Comparison of ENCODE assay signal across 20 mouse cellular contexts in the genomic region with DNA sequence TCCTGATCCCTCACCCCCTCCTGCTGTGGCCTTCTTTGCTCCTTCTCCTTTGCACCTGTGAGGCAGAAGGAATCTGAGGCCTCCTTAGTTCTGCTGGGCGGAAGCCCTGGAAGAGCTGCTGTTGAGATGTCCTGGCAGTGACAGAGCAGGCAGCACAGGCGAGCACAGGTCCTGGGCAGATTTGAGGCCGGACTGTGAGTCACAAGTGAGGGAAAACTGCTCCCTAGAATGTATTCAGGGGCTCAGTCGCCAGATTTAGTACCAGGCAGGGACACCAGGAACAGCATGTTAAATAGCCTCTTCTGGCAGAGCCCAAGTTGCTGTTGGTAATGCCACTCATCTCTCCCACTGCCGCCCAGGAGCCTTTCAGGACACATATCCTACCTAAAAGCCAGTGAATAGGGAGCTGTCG. TPM values are rescaled to one million over a fixed set of nuclear protein-coding genes. Genes with fewer than 3 reads are reported as not detected.
DNase-seq lines count a peak whose midpoint lies in the region; ATAC-seq and TF ChIP-seq lines count a peak whose summit lies in the region.
"Had no signal": no experiment of that assay in that cellular context is flagged by ENCODE, and none has a peak within 500 bp of the region (broad histone marks: within the 10 kb centered on the region; RNA-seq: fewer than 3 reads in every experiment).

No protein-coding gene starts in this region.

- intact Hi-C loops in left cerebral cortex, adult 2 months (cut with DNase I) = loop anchor here (2.0 kb wide), 1 partner anchor 15 kb away; no protein-coding TSS in a partner anchor
- intact Hi-C loops in left cerebral cortex, postnatal 10 days (cut with DNase I) = loop anchor here (2.0 kb wide), 1 partner anchor 13 kb away; no protein-coding TSS in a partner anchor

- TF ChIP-seq POLR2A in cortical plate, adult 2 months (IDR thresholded peaks at IDR 0.05; ENCODE audit: extremely low read depth, insufficient read depth, low read length) = no peak

- 79% methylated on average over 6 of the region's 6 CpGs for WGBS in lung, postnatal 0 days

- H3K27me3 ChIP-seq in E14TG2a.4 (ENCODE audit: insufficient read depth, low read length) = peaks cover 5% of the 10 kb centered on the region; the same call in 1 of the 2 replicates
- no peaks in the 10 kb centered on the region for H3K27me3 ChIP-seq in lung, postnatal 0 days (replicated peaks; ENCODE audit: insufficient read depth, low read length)
- H3K27me3 ChIP-seq: embryonic facial prominence, embryonic 15.5 days; heart, embryonic 13.5 days; hindbrain, embryonic 12.5 days had no signal

- no peak overlapping the region for H3K4me2 ChIP-seq in lung, postnatal 0 days (replicated peaks; ENCODE audit: low read depth, low read length)
- H3K4me2 ChIP-seq: embryonic facial prominence, embryonic 15.5 days; heart, embryonic 13.5 days; hindbrain, embryonic 12.5 days had no signal

- no peak for DNase-seq in frontal cortex, postnatal 25 days (ENCODE audit: low spot score in 2 of 2)
- no peak for DNase-seq in left cerebral cortex, adult 2 months (ENCODE audit: extremely low spot score in 1 of 2, low spot score in 2 of 2)
- DNase-seq in left cerebral cortex, postnatal 10 days (ENCODE audit: extremely low spot score in 1 of 2, low spot score in 2 of 2) = no peak
- DNase-seq in lung, postnatal 0 days (ENCODE audit: low spot score) = no peak
- DNase-seq: adrenal gland, adult 2 months; adrenal gland, postnatal 25 days; cerebellum, adult 2 months; gastrocnemius, postnatal 10 days; heart, adult 18-20 months; heart, postnatal 4 days had no signal

- TF ChIP-seq CTCF in left cerebral cortex, adult 2 months (IDR thresholded peaks at IDR 0.05) = no peak
- TF ChIP-seq CTCF in E14TG2a.4 (conservative IDR thresholded peaks at IDR 0.05; ENCODE audit: low read length) = no peak
- TF ChIP-seq CTCF in cortical plate, adult 2 months (IDR thresholded peaks at IDR 0.05; ENCODE audit: extremely low read depth, insufficient read depth, low read length) = no peak
- TF ChIP-seq CTCF in lung, postnatal 0 days (IDR thresholded peaks at IDR 0.05) = no peak

- ATAC-seq in frontal cortex, adult (ENCODE audit: low TSS enrichment) = peak; percentile 53
- no peak for ATAC-seq in lung, postnatal 0 days
- ATAC-seq: forebrain, embryonic 14.5 days; hindbrain, embryonic 16.5 days had no signal

- no peak for TF ChIP-seq EP300 in lung, postnatal 0 days (IDR thresholded peaks at IDR 0.05)

- H3K4me1 ChIP-seq in E14TG2a.4 (replicated peaks; ENCODE audit: low read depth, low read length) = peaks cover 57% of the 10 kb centered on the region
- H3K4me1 ChIP-seq in cortical plate, adult 2 months (ENCODE audit: control insufficient read depth, insufficient read depth, low read length) = peaks cover 4% of the 10 kb centered on the region; the same call in 1 of the 2 replicates
- no peaks in the 10 kb centered on the region for H3K4me1 ChIP-seq in lung, postnatal 0 days (ENCODE audit: insufficient read depth, low read depth, low read length)

- H3K9ac ChIP-seq in lung, postnatal 0 days (replicated peaks; ENCODE audit: low read depth) = no peak overlapping the region
- H3K9ac ChIP-seq: embryonic facial prominence, embryonic 15.5 days; heart, embryonic 13.5 days; hindbrain, embryonic 12.5 days had no signal

- H3K27ac ChIP-seq in left cerebral cortex, adult 2 months = peak overlapping the region; percentile 83
- peak overlapping the region; percentile 38 for H3K27ac ChIP-seq in cortical plate, adult 2 months (ENCODE audit: insufficient read depth, low read length)
- H3K27ac ChIP-seq in lung, postnatal 0 days (ENCODE audit: low read length) = no peak overlapping the region
- H3K27ac ChIP-seq: forebrain, embryonic 10.5 days; heart, embryonic 13.5 days; hindbrain, embryonic 12.5 days had no signal

- H3K4me3 ChIP-seq in left cerebral cortex, adult 2 months = no peak overlapping the region
- H3K4me3 ChIP-seq in E14TG2a.4 (replicated peaks; ENCODE audit: low read length) = 0 out of 2 replicates have a peak overlapping the region, but pooled peaks have one; percentile 7
- H3K4me3 ChIP-seq in cortical plate, adult 2 months (ENCODE audit: insufficient read depth, low read length) = no peak overlapping the region
- H3K4me3 ChIP-seq in lung, postnatal 0 days (ENCODE audit: low read depth, low read length) = no peak overlapping the region
- H3K4me3 ChIP-seq: embryonic facial prominence, embryonic 15.5 days; erythroblast, embryonic 14.5 days; forebrain, embryonic 10.5 days; heart, embryonic 13.5 days; hindbrain, embryonic 12.5 days had no signal

- no peaks in the 10 kb centered on the region for H3K9me3 ChIP-seq in E14TG2a.4 (ENCODE audit: low read length)
- H3K9me3 ChIP-seq in lung, postnatal 0 days (ENCODE audit: low read length) = no peaks in the 10 kb centered on the region
- H3K9me3 ChIP-seq: embryonic facial prominence, embryonic 15.5 days; forebrain, embryonic 10.5 days; heart, embryonic 13.5 days; hindbrain, embryonic 12.5 days had no signal

- peaks cover 19% of the 10 kb centered on the region; the same call in 1 of the 2 replicates for H3K36me3 ChIP-seq in E14TG2a.4 (ENCODE audit: insufficient read depth, low read length)
- H3K36me3 ChIP-seq in lung, postnatal 0 days (ENCODE audit: insufficient read depth, low read length) = 0 out of 2 replicates have a peak, but pooled peaks cover 3% of the 10 kb centered on the region

RNA-seq across cellular contexts. Expression of gene Zbtb9, which starts 4.8 kb away (rescaled TPM):
- total RNA-seq in left cerebral cortex, adult 2 months (2021) = 10 to 100 TPM; 16.3 to 18.3 TPM
- 10 to 100 TPM; 14.6 to 16.0 TPM for total RNA-seq in left cerebral cortex, postnatal 10 days (2021)
- polyA plus RNA-seq in cortical plate, adult 2 months (2012; rRNA removed) = 13.9 and 14.5 TPM in 2 replicates
- polyA plus RNA-seq in lung, postnatal 0 days (2015; fragmentation: Nextera tagmentation; extraction: Ambion mirVana) = 9.3 and 9.9 TPM in 2 replicates

RNA-seq across cellular contexts. Expression of gene Syngap1, which starts 27.2 kb away (rescaled TPM):
- total RNA-seq in left cerebral cortex, adult 2 months (2021) = 100 to 1,000 TPM; 452 to 471 TPM
- total RNA-seq in left cerebral cortex, postnatal 10 days (2021) = 100 to 1,000 TPM; 536 to 546 TPM
- polyA plus RNA-seq in cortical plate, adult 2 months (2012; rRNA removed) = 185 and 195 TPM in 2 replicates
- 1.0 and 1.4 TPM in 2 replicates for polyA plus RNA-seq in lung, postnatal 0 days (2015; fragmentation: Nextera tagmentation; extraction: Ambion mirVana)

RNA-seq across cellular contexts. Expression of gene Cuta, which starts 28.8 kb away (rescaled TPM):
- total RNA-seq in left cerebral cortex, adult 2 months (2021) = 100 to 1,000 TPM; 103 to 110 TPM
- total RNA-seq in left cerebral cortex, postnatal 10 days (2021) = 100 to 1,000 TPM; 105 to 107 TPM
- polyA plus RNA-seq in cortical plate, adult 2 months (2012; rRNA removed) = 136 and 139 TPM in 2 replicates
- polyA plus RNA-seq in lung, postnatal 0 days (2015; fragmentation: Nextera tagmentation; extraction: Ambion mirVana) = 179 and 180 TPM in 2 replicates

RNA-seq across cellular contexts. Expression of gene Phf1, which starts 35.4 kb away (rescaled TPM):
- 10 to 100 TPM; 33.8 to 39.5 TPM for total RNA-seq in left cerebral cortex, adult 2 months (2021)
- total RNA-seq in left cerebral cortex, postnatal 10 days (2021) = 10 to 100 TPM; 19.3 to 21.8 TPM
- polyA plus RNA-seq in cortical plate, adult 2 months (2012; rRNA removed) = 47.7 and 48.1 TPM in 2 replicates
- polyA plus RNA-seq in lung, postnatal 0 days (2015; fragmentation: Nextera tagmentation; extraction: Ambion mirVana) = 15.2 and 16.2 TPM in 2 replicates

RNA-seq across cellular contexts. Expression of gene Kifc5b, which starts 51.3 kb away (rescaled TPM):
- 1 to 10 TPM; 3.3 to 4.6 TPM for total RNA-seq in left cerebral cortex, adult 2 months (2021)
- 1 to 10 TPM; 3.1 to 3.2 TPM for total RNA-seq in left cerebral cortex, postnatal 10 days (2021)
- 3.9 TPM in 2 replicates for polyA plus RNA-seq in cortical plate, adult 2 months (2012; rRNA removed)
- 0.35 and 0.44 TPM in 2 replicates for polyA plus RNA-seq in lung, postnatal 0 days (2015; fragmentation: Nextera tagmentation; extraction: Ambion mirVana)
